Mouse (Mus musculus) thymus, adult 2 months (tissue): ENCODE results near the gene Kirrel.

Experiments
- CTCF ChIP-seq: fragments of 200-500 bp; IDR thresholded peaks from 2 replicates; pipeline ENCODE4 v1.5.1; 2012; ENCODE audit warnings: mild to moderate bottlenecking, control low read depth, low read length, moderate library complexity, borderline replicate concordance; ENCODE audit not compliant: control insufficient read depth, poor library complexity, insufficient read depth; ENCODE audit errors: extremely low read depth
- POLR2A ChIP-seq: fragments of 200-500 bp; IDR thresholded peaks from 2 replicates; pipeline ENCODE4 v1.6.1; 2012; ENCODE audit warnings: mild to moderate bottlenecking, low read length, control low read depth, moderate library complexity; ENCODE audit not compliant: control insufficient read depth, poor library complexity, insufficient read depth; ENCODE audit errors: extremely low read depth

- TF ChIP-seq CTCF: no peak
- no peak for TF ChIP-seq POLR2A
Measured at GRCm38 (mm10) chr3:87115271-87115670, 59.3 kb downstream of the Kirrel start.
